Mouse (Mus musculus) kidney, embryonic 16.5 days (tissue): ENCODE data around the gene Ccm2. TPM values are rescaled to one million over a fixed set of nuclear protein-coding genes. Genes with fewer than 3 reads are reported as not detected.
A peak's percentile ranks its signal among the peaks of the same experiment; 100 is the strongest.

Experiments used
- ATAC-seq: fragments of 200-750 bp; cut with Nextera tagmentation; 2 replicates; pipeline ENCODE4 v1.8.0; 2017; ENCODE audit warnings: moderate TSS enrichment; ENCODE audit not compliant: low FRiP score, low TSS enrichment
- H3K27ac ChIP-seq: fragments of 300-500 bp; sonication (generic); 2 replicates; pipeline ENCODE4 v1.5.1; 2014; ENCODE audit warnings: low read length
- H3K27me3 ChIP-seq: fragments of 300-500 bp; sonication (generic); 2 replicates; pipeline ENCODE4 v1.6.1; 2014; ENCODE audit warnings: low read length, control low read depth, mixed read lengths; ENCODE audit not compliant: insufficient read depth
- H3K36me3 ChIP-seq: fragments of 300-500 bp; sonication (generic); 2 replicates; pipeline ENCODE4 v1.6.1; 2014; ENCODE audit warnings: low read length, control low read depth, mixed read lengths; ENCODE audit not compliant: insufficient read depth
- H3K4me1 ChIP-seq: fragments of 300-500 bp; sonication (generic); 2 replicates; pipeline ENCODE4 v1.6.1; 2014; ENCODE audit warnings: low read length, control low read depth, mixed read lengths; ENCODE audit not compliant: insufficient read depth
- H3K4me2 ChIP-seq: fragments of 300-500 bp; sonication (generic); replicated peaks from 2 replicates; pipeline ENCODE4 v1.6.1; 2014; ENCODE audit warnings: low read depth, low read length
- H3K4me3 ChIP-seq: fragments of 300-500 bp; sonication (generic); 2 replicates; pipeline ENCODE4 v1.5.1; 2014; ENCODE audit warnings: mild to moderate bottlenecking, low read length
- H3K9ac ChIP-seq: fragments of 300-500 bp; sonication (generic); replicated peaks from 2 replicates; pipeline ENCODE4 v1.6.1; 2014; ENCODE audit warnings: low read length
- H3K9me3 ChIP-seq: fragments of 300-500 bp; sonication (generic); 2 replicates; pipeline ENCODE4 v1.6.1; 2016; ENCODE audit warnings: low read length, control low read depth
- WGBS: fragments of 180-500 bp; shearing (Covaris S2); extraction: QIAGEN DNeasy Blood & Tissue Kit; methylation state at CpG from one replicate; pipeline ENCODE4 v1.1.7; 2014; 5-methylcytosine and 5-hydroxymethylcytosine counted together
- polyA plus RNA-seq: library from polyadenylated mRNA; unstranded; fragments of >200 nt; fragmentation: Nextera tagmentation; extraction: Ambion mirVana; gene quantifications from 2 replicates; pipeline ENCODE4 v1.2.1, GENCODE M21; 2015

Gene Ccm2
- polyA plus RNA-seq, 1 experiment from 2014 or later, result 93.3 TPM

- peak overlapping the region; percentile 91 for H3K27ac ChIP-seq
- under 1% methylated on average over 51 of the region's 51 CpGs for WGBS
- ATAC-seq, result peak; percentile 97
Observed at GRCm38 (mm10) chr11:6528186-6529006, 18.3 kb upstream of the Ccm2 start.

GRCm38 (mm10) chr11:6529961-6530360, 16.7 kb upstream of the Ccm2 start:
- no peak overlapping the region for H3K27ac ChIP-seq
- ATAC-seq, result no peak
- H3K4me2 ChIP-seq, result no peak overlapping the region
- 0 out of 2 replicates have a peak, but pooled peaks cover 2% of the 10 kb centered on the region for H3K9me3 ChIP-seq
- no peak overlapping the region for H3K4me3 ChIP-seq
- H3K9ac ChIP-seq, result no peak overlapping the region
- peaks cover 10% of the 10 kb centered on the region for H3K4me1 ChIP-seq
- WGBS, result 82% methylated on average over 8 of the region's 8 CpGs
- H3K36me3 ChIP-seq, result peaks cover 14% of the 10 kb centered on the region
- H3K27me3 ChIP-seq, result no peaks in the 10 kb centered on the region

More at GRCm38 (mm10) chr11:6528186-6529006, 18.3 kb upstream of the Ccm2 start:
- 0 out of 2 replicates have a peak, but pooled peaks cover 2% of the 10 kb centered on the region for H3K9me3 ChIP-seq
- H3K9ac ChIP-seq, result peak overlapping the region; percentile 91
- peak overlapping the region; percentile 81 for H3K4me2 ChIP-seq
- H3K4me3 ChIP-seq, result peak overlapping the region; percentile 82
- no peaks in the 10 kb centered on the region for H3K27me3 ChIP-seq
- H3K4me1 ChIP-seq, result peaks cover 10% of the 10 kb centered on the region
- H3K36me3 ChIP-seq, result peaks cover 27% of the 10 kb centered on the region

GRCm38 (mm10) chr11:6530746-6531145, 15.9 kb upstream of the Ccm2 start:
- Histone ChIP-seq H3K9me3 (0 out of 2 replicates have a peak, but pooled peaks cover 2% of the 10 kb centered on the region), H3K27ac (no peak overlapping the region), H3K36me3 (peaks cover 6% of the 10 kb centered on the region), H3K27me3 (no peaks in the 10 kb centered on the region), H3K4me3 (no peak overlapping the region), H3K4me1 (peaks cover 10% of the 10 kb centered on the region), H3K4me2 (no peak overlapping the region), H3K9ac (no peak overlapping the region)
- WGBS, result 79% methylated on average over 3 of the region's 3 CpGs
- ATAC-seq, result no peak

- H3K27ac ChIP-seq, result no peak overlapping the region
- no peak overlapping the region for H3K9ac ChIP-seq
- no peak overlapping the region for H3K4me2 ChIP-seq
- 69% methylated on average over 3 of the region's 3 CpGs for WGBS
- H3K4me1 ChIP-seq, result peaks cover 17% of the 10 kb centered on the region
- H3K36me3 ChIP-seq, result no peaks in the 10 kb centered on the region
- no peaks in the 10 kb centered on the region for H3K9me3 ChIP-seq
- no peak for ATAC-seq
- no peaks in the 10 kb centered on the region for H3K27me3 ChIP-seq
- H3K4me3 ChIP-seq, result no peak overlapping the region
Observed at GRCm38 (mm10) chr11:6544683-6545082, 2.0 kb upstream of the Ccm2 start.

GRCm38 (mm10) chr11:6545186-6545856, 1.4 kb upstream of the Ccm2 start:
- ATAC-seq, result no peak

GRCm38 (mm10) chr11:6545857-6546192, 862 bp upstream of the Ccm2 start:
- Histone ChIP-seq H3K27ac (peak overlapping the region; percentile 99), H3K27me3 (no peaks in the 10 kb centered on the region), H3K36me3 (no peaks in the 10 kb centered on the region), H3K4me2 (peak overlapping the region; percentile 54), H3K9me3 (no peaks in the 10 kb centered on the region), H3K4me1 (peaks cover 17% of the 10 kb centered on the region), H3K9ac (peak overlapping the region; percentile 90), H3K4me3 (peak overlapping the region; percentile 86)
- ATAC-seq, result peak; percentile 20
- 12% methylated on average over 3 of the region's 3 CpGs for WGBS

More at GRCm38 (mm10) chr11:6545186-6545856, 1.4 kb upstream of the Ccm2 start:
- H3K4me2 ChIP-seq, result peak overlapping the region; percentile 54
- 95% methylated on average over 4 of the region's 4 CpGs for whole genome bisulfite sequencing
- H3K27me3 ChIP-seq, result no peaks in the 10 kb centered on the region
- H3K9me3 ChIP-seq, result no peaks in the 10 kb centered on the region
- peaks cover 17% of the 10 kb centered on the region for H3K4me1 ChIP-seq
- peak overlapping the region; percentile 99 for H3K27ac ChIP-seq
- H3K4me3 ChIP-seq, result 0 out of 2 replicates have a peak overlapping the region, but pooled peaks have one; percentile 86
- H3K36me3 ChIP-seq, result no peaks in the 10 kb centered on the region
- 0 out of 2 replicates have a peak overlapping the region, but pooled peaks have one; percentile 90 for H3K9ac ChIP-seq

- H3K9me3 ChIP-seq, result no peaks in the 10 kb centered on the region
- H3K4me3 ChIP-seq, result peak overlapping the region; percentile 86
- no peaks in the 10 kb centered on the region; the same call in 1 of the 2 replicates for H3K36me3 ChIP-seq
- peak overlapping the region; percentile 83 for H3K4me2 ChIP-seq
- H3K9ac ChIP-seq, result peak overlapping the region; percentile 90
- peaks cover 17% of the 10 kb centered on the region for H3K4me1 ChIP-seq
- under 1% methylated on average over 29 of the region's 41 CpGs for WGBS
- no peaks in the 10 kb centered on the region for H3K27me3 ChIP-seq
- H3K27ac ChIP-seq, result peak overlapping the region; percentile 99
- peak; percentile 80 for ATAC-seq
Observed at GRCm38 (mm10) chr11:6547037-6547680, 472 bp downstream of the Ccm2 start.

- Histone ChIP-seq H3K36me3 (peaks cover 4% of the 10 kb centered on the region; the same call in 1 of the 2 replicates), H3K27ac (peak overlapping the region; percentile 99; the same call in 1 of the 2 replicates), H3K9ac (peak overlapping the region; percentile 90), H3K4me2 (peak overlapping the region; percentile 83), H3K4me3 (peak overlapping the region; percentile 86), H3K9me3 (no peaks in the 10 kb centered on the region), H3K27me3 (no peaks in the 10 kb centered on the region), H3K4me1 (peaks cover 17% of the 10 kb centered on the region)
- ATAC-seq, result no peak
- WGBS, result 18% methylated on average over 6 of the region's 6 CpGs
Observed at GRCm38 (mm10) chr11:6547696-6548325, 1.1 kb downstream of the Ccm2 start.

GRCm38 (mm10) chr11:6549770-6550169, 3.1 kb downstream of the Ccm2 start:
- Histone ChIP-seq H3K9ac (no peak overlapping the region), H3K4me2 (no peak overlapping the region), H3K36me3 (peaks cover 4% of the 10 kb centered on the region; the same call in 1 of the 2 replicates), H3K9me3 (no peaks in the 10 kb centered on the region), H3K4me3 (no peak overlapping the region), H3K27ac (no peak overlapping the region), H3K4me1 (peaks cover 17% of the 10 kb centered on the region), H3K27me3 (no peaks in the 10 kb centered on the region)
- ATAC-seq, result no peak
- WGBS, result 79% methylated on average over 2 of the region's 2 CpGs
